Mouse (Mus musculus) G1E (cell line): ENCODE data around the gene Zfp750. TPM values are rescaled to one million over a fixed set of nuclear protein-coding genes. Genes with fewer than 3 reads are reported as not detected.

Source experiments
- ATAC-seq: 2 replicates; pipeline ENCODE4 v1.8.0; 2016; ENCODE audit warnings: mild to moderate bottlenecking; ENCODE audit not compliant: insufficient number of reproducible peaks, poor library complexity, low FRiP score, severe bottlenecking; ENCODE audit errors: extremely low read depth
- DNase-seq: peaks from one replicate; pipeline ENCODE4 v3.0.0; 2012; ENCODE audit warnings: low spot score
- H3K27me3 ChIP-seq: 2 replicates; pipeline ENCODE4 v1.6.1; 2012; ENCODE audit warnings: mild to moderate bottlenecking, low read length, inconsistent platforms; ENCODE audit not compliant: insufficient read depth
- H3K36me3 ChIP-seq: replicated peaks from 2 replicates; pipeline ENCODE3; 2012; ENCODE audit warnings: mild to moderate bottlenecking, inconsistent platforms
- H3K4me1 ChIP-seq: 2 replicates; pipeline ENCODE4 v1.6.1; 2012; ENCODE audit warnings: low read depth, low read length, inconsistent platforms, mixed read lengths; ENCODE audit not compliant: insufficient read depth
- H3K4me3 ChIP-seq: 2 replicates; pipeline ENCODE4 v1.5.1; 2012; ENCODE audit warnings: low read depth, mild to moderate bottlenecking, inconsistent platforms, low read length, moderate library complexity, mixed read lengths
- H3K9me3 ChIP-seq: replicated peaks from 2 replicates; pipeline ENCODE4 v1.6.1; 2012; ENCODE audit warnings: inconsistent platforms
- CTCF ChIP-seq: IDR thresholded peaks from 2 replicates; pipeline ENCODE4 v1.5.1; 2012; ENCODE audit warnings: low read depth, low read length, inconsistent platforms, mixed read lengths
- GATA1 ChIP-seq: IDR thresholded peaks from 2 replicates; pipeline ENCODE4 v1.6.1; 2012; ENCODE audit warnings: borderline replicate concordance, low read length, inconsistent platforms, mixed read lengths
- GATA2 ChIP-seq: IDR thresholded peaks from 2 replicates; pipeline ENCODE4 v1.6.1; 2012; ENCODE audit warnings: low read depth, low read length, inconsistent platforms, borderline replicate concordance
- POLR2AphosphoS5 ChIP-seq: IDR thresholded peaks from 2 replicates; pipeline ENCODE4 v1.6.1; 2012; ENCODE audit warnings: low read depth, low read length, inconsistent platforms; ENCODE audit not compliant: insufficient replicate concordance
- TAL1 ChIP-seq: conservative IDR thresholded peaks from 2 replicates; pipeline ENCODE4 v1.6.1; 2012; ENCODE audit warnings: low read depth, low read length, inconsistent platforms, mixed read lengths
- polyA plus RNA-seq: library from polyadenylated mRNA; stranded (reverse); fragments of >175 nt; gene quantifications from 2 replicates; pipeline ENCODE4 v1.2.3, GENCODE M21; 2012
- total RNA-seq, 2 experiments: library from RNA; stranded (forward) in 1 of 2; stranded (reverse) in 1 of 2; fragments of 200-1000 nt in 1 of 2; fragments of >200 nt in 1 of 2; fragmentation: Nextera tagmentation in 1 of 2; gene quantifications; 2 replicates each; pipeline ENCODE4 v1.2.3; 2014 to 2017

Zfp750 gene
- total and polyA plus RNA-seq, 3 experiments: 0.03 to 0.05 TPM; not detected in 1

DNA sequence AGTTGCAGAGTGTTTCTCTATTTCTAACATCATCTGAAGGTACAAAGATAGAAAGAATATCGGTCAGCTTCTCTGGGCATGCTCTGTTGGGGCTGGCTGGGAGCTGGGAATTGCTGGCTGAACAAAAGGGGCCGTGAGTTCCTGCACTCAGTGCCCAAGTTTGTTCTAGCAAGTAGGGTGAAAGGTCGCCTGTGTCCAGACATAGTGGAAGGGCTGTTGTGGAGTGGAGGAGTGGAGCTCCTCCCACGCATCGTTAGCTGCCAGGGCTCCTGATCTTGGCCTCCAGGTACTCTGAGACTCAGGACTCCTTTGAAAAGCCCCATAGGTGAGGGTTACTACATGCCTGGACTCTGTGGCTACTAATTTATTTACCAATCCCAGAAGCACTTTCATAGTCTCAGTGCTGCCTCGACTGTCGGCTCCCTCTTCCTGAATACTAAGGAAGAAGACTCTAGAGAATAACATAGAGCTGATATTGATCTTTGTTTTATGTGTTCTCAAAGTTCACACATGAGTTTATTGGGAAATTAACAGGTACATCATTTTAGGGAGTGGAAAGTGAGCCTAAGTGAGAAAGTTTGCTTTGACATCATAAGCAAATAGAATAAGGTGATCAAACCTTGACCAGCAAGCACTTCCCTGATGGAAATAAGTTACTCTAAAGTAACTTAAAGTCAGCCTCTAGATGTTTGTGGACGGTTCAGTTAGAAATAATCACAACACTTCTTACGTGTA is 8.5 kb downstream of the Zfp750 start:
- DNase-seq: no peak
- ATAC-seq: no peak
- no peak overlapping the region for H3K4me3 ChIP-seq
- peaks cover 78% of the 10 kb centered on the region for H3K36me3 ChIP-seq
- H3K9me3 ChIP-seq: no peaks in the 10 kb centered on the region
- H3K4me1 ChIP-seq: no peaks in the 10 kb centered on the region
- TF ChIP-seq GATA1: no peak
- no peak for TF ChIP-seq POLR2AphosphoS5
- no peak for TF ChIP-seq TAL1
- TF ChIP-seq CTCF: no peak
- TF ChIP-seq GATA2: no peak
- H3K27me3 ChIP-seq: no peaks in the 10 kb centered on the region

GRCm38 (mm10) chr11:121508478-121508877 is 10.7 kb downstream of the Zfp750 start:
- peaks cover 82% of the 10 kb centered on the region for H3K36me3 ChIP-seq

DNA sequence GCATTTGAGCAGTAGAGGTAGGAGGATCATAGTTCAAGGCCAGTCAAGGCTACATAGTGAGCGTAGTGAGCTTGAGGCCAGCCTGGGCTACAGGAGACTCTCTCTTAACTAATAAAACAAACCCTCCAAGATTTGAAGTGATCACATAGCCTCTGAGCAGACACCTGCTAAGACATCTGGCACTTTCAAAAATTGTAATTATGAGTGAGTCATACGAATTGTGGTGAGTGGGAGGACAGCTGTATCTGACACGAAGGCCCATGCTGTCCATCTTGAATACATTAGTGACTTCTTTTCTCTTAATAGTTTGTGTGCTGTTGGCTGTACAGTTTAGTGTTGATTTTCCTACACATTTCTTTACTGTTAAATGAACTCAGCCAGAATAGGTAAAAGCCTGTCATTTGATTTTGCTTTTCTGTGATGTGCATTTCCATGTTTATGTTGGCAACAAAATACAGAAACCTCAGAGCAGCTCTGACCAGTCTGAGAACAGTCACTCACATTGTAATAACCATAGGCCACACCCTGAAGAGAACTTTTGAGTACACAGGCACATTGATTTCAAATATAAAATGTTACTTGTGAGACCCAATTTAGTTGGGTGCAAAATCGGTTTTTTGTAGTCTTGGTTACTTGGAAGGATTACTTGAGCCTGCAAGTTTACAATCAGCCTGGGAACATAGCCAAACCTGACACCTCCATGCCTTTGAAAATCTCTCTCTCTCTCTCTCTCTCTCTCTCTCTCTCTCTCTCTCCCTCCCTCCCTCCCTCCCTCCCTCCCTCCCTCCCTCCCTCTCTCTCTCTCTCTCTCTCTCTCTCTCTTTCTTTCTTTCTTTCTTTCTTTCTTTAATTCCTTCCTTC is 16.9 kb downstream of the Zfp750 start:
- no peak overlapping the region for H3K4me3 ChIP-seq
- H3K4me1 ChIP-seq: no peaks in the 10 kb centered on the region
- H3K9me3 ChIP-seq: no peaks in the 10 kb centered on the region
- no peak for ATAC-seq
- no peaks in the 10 kb centered on the region for H3K27me3 ChIP-seq
- H3K36me3 ChIP-seq: peaks cover 87% of the 10 kb centered on the region
- DNase-seq: no peak
- TF ChIP-seq CTCF: no peak
- TF ChIP-seq POLR2AphosphoS5: no peak
- no peak for TF ChIP-seq TAL1
- TF ChIP-seq GATA1: no peak
- no peak for TF ChIP-seq GATA2

More at GRCm38 (mm10) chr11:121508478-121508877, 10.7 kb downstream of the Zfp750 start:
- Histone ChIP-seq H3K9me3 (no peaks in the 10 kb centered on the region), H3K4me3 (no peak overlapping the region), H3K4me1 (no peaks in the 10 kb centered on the region), H3K27me3 (no peaks in the 10 kb centered on the region)
- TF ChIP-seq CTCF (no peak), GATA1 (no peak), GATA2 (no peak), POLR2AphosphoS5 (no peak), TAL1 (no peak)
- ATAC-seq: no peak
- no peak for DNase-seq

- no peaks in the 10 kb centered on the region for H3K4me1 ChIP-seq
- no peaks in the 10 kb centered on the region for H3K27me3 ChIP-seq
- ATAC-seq: no peak
- no peak overlapping the region for H3K4me3 ChIP-seq
- no peaks in the 10 kb centered on the region for H3K9me3 ChIP-seq
- no peak for DNase-seq
- H3K36me3 ChIP-seq: peaks cover 91% of the 10 kb centered on the region
- TF ChIP-seq GATA1 (no peak), TAL1 (no peak), POLR2AphosphoS5 (no peak), CTCF (no peak), GATA2 (no peak)
These were observed 17.6 kb downstream of the Zfp750 start for GRCm38 (mm10) chr11:121501525-121501924.

- H3K27me3 ChIP-seq: no peaks in the 10 kb centered on the region
- H3K4me1 ChIP-seq: no peaks in the 10 kb centered on the region
- TF ChIP-seq CTCF (no peak), GATA2 (no peak), TAL1 (no peak), POLR2AphosphoS5 (no peak), GATA1 (no peak)
- H3K4me3 ChIP-seq: no peak overlapping the region
- ATAC-seq (no peak), DNase-seq (no peak)
- no peaks in the 10 kb centered on the region for H3K9me3 ChIP-seq
- peaks cover 91% of the 10 kb centered on the region for H3K36me3 ChIP-seq
These were observed 18.5 kb downstream of the Zfp750 start for GRCm38 (mm10) chr11:121500595-121500994.

- Histone ChIP-seq H3K27me3 (no peaks in the 10 kb centered on the region), H3K4me3 (no peak overlapping the region), H3K36me3 (peaks cover 75% of the 10 kb centered on the region), H3K9me3 (no peaks in the 10 kb centered on the region), H3K4me1 (0 out of 2 replicates have a peak, but pooled peaks cover 2% of the 10 kb centered on the region)
- no peak for ATAC-seq
- DNase-seq: no peak
- TF ChIP-seq POLR2AphosphoS5 (no peak), CTCF (no peak), TAL1 (no peak), GATA2 (no peak), GATA1 (no peak)
These were observed 28.5 kb downstream of the Zfp750 start for GRCm38 (mm10) chr11:121490651-121491050.
